Mouse (Mus musculus) embryonic facial prominence, embryonic 10.5 days (tissue): ENCODE data around the gene 4933417A18Rik. TPM values are rescaled to one million over a fixed set of nuclear protein-coding genes. Genes with fewer than 3 reads are reported as not detected.
"Not testable (repeated sequence)": the region's sequence is repeated elsewhere in the genome, so short reads cannot be mapped to it uniquely, and the experiment has no call there.

ENCODE experiments used
- DNase-seq: peaks from one replicate; pipeline ENCODE4 v3.0.0-alpha.2; 2017; ENCODE audit warnings: low spot score
- H3K27ac ChIP-seq: fragments of 300-500 bp; sonication (generic); replicated peaks from 2 replicates; pipeline ENCODE4 v1.5.1; 2016; ENCODE audit warnings: mild to moderate bottlenecking
- H3K27me3 ChIP-seq: fragments of 300-500 bp; sonication (generic); replicated peaks from 2 replicates; pipeline ENCODE4 v1.6.1; 2016; ENCODE audit warnings: low read depth, mild to moderate bottlenecking; ENCODE audit not compliant: poor library complexity, severe bottlenecking
- H3K36me3 ChIP-seq: fragments of 300-500 bp; sonication (generic); replicated peaks from 2 replicates; pipeline ENCODE4 v1.6.1; 2016; ENCODE audit warnings: mild to moderate bottlenecking, moderate library complexity
- H3K4me1 ChIP-seq: fragments of 300-500 bp; sonication (generic); 2 replicates; pipeline ENCODE4 v1.6.1; 2016
- H3K4me3 ChIP-seq: fragments of 300-500 bp; sonication (generic); 2 replicates; pipeline ENCODE4 v1.5.1; 2016; ENCODE audit warnings: mild to moderate bottlenecking, moderate library complexity
- H3K9me3 ChIP-seq: fragments of 300-500 bp; sonication (generic); 2 replicates; pipeline ENCODE4 v1.6.1; 2016; ENCODE audit warnings: mild to moderate bottlenecking
- WGBS: fragments of 180-500 bp; shearing (Covaris S2); methylation state at CpG from one replicate; pipeline ENCODE4 v1.1.7; 2016; 5-methylcytosine and 5-hydroxymethylcytosine counted together
- polyA plus RNA-seq: library from polyadenylated mRNA; unstranded; fragments of >200 nt; fragmentation: Nextera tagmentation; extraction: Ambion mirVana; gene quantifications from 2 replicates; pipeline ENCODE4 v1.2.1, GENCODE M21; 2016

Gene 4933417A18Rik
- polyA plus RNA-seq, 1 experiment from 2014 or later = not detected

GRCm38 (mm10) chr13:34958158-34958557 lies 33.9 kb downstream of the 4933417A18Rik start:
- not testable (repeated sequence) for DNase-seq, H3K4me3 ChIP-seq, H3K27ac ChIP-seq, H3K4me1 ChIP-seq, H3K27me3 ChIP-seq, H3K36me3 ChIP-seq, H3K9me3 ChIP-seq
- WGBS = 91% methylated on average over 3 of the region's 3 CpGs

DNA sequence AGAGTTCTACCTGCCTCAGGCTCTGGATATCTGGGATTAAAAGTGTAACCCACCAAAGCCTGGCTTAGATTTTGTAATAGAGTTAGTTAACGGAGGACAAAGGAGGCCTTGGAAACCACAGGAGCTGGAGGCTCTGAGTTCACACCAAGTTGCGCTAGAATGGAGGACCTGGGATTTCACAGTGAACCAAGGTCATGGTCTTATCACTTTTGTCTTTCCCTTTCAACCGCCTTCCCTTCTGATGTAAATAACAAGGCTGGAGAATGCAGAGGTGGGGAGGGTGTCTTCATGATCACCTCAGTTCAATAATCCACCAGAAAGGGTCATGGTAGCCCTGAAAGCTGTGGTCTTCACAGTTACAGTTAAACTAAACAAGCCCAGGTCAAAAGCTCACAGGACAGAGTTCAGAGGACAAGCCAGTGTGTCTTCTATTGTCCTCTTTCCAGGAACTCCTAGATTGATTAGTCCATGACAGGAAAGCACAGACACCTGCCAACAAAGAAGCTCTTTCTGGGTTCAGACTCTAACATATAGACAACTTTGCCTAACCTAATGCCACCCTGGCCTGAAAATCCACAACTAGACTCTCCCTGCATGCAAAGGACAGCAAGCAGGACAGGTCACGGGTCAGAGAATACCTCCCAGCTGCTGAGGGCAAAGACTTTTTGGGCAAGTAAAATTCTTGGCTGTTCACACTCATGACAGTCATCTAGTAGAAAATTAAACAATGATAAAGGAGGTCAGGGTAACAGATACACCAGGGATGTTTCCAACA lies 37.0 kb downstream of the 4933417A18Rik start:
- Histone ChIP-seq H3K27ac (no peak overlapping the region), H3K27me3 (peaks cover 39% of the 10 kb centered on the region), H3K9me3 (no peaks in the 10 kb centered on the region), H3K4me1 (peaks cover 15% of the 10 kb centered on the region), H3K4me3 (no peak overlapping the region), H3K36me3 (no peaks in the 10 kb centered on the region)
- DNase-seq = no peak
- 84% methylated on average over 4 of the region's 4 CpGs for whole genome bisulfite sequencing

GRCm38 (mm10) chr13:34963511-34964397 lies 39.5 kb downstream of the 4933417A18Rik start, which contains the start of gene Eci3:
Eci3 (minus strand) TSS chr13:34963810.
- 3% methylated on average over 32 of the region's 32 CpGs for WGBS
- Histone ChIP-seq H3K27me3 (peaks cover 42% of the 10 kb centered on the region), H3K9me3 (no peaks in the 10 kb centered on the region), H3K27ac (no peak within 1 kb of the TSS), H3K4me1 (peaks cover 15% of the 10 kb centered on the region), H3K36me3 (no peaks in the 10 kb centered on the region), H3K4me3 (peak within 1 kb of the TSS; percentile 65)
- peak; percentile 63 for DNase-seq

- Histone ChIP-seq H3K4me3 (peak overlapping the region; percentile 65), H3K4me1 (peaks cover 15% of the 10 kb centered on the region), H3K27ac (no peak overlapping the region), H3K9me3 (no peaks in the 10 kb centered on the region), H3K36me3 (no peaks in the 10 kb centered on the region), H3K27me3 (peaks cover 42% of the 10 kb centered on the region)
- peak; percentile 26 for DNase-seq
- 3% methylated on average over 14 of the region's 14 CpGs for WGBS
Observed at GRCm38 (mm10) chr13:34964419-34964818, 40.2 kb downstream of the 4933417A18Rik start.

GRCm38 (mm10) chr13:34964866-34965265 lies 40.7 kb downstream of the 4933417A18Rik start:
- H3K4me3 ChIP-seq = peak overlapping the region; percentile 65; the same call in 1 of the 2 replicates
- DNase-seq = no peak

GRCm38 (mm10) chr13:34965647-34966046 lies 41.4 kb downstream of the 4933417A18Rik start:
- H3K36me3 ChIP-seq, H3K9me3 ChIP-seq, DNase-seq, H3K4me3 ChIP-seq, H3K27ac ChIP-seq: not testable (repeated sequence)
- Histone ChIP-seq H3K27me3 (peaks cover 42% of the 10 kb centered on the region), H3K4me1 (peaks cover 15% of the 10 kb centered on the region)
- WGBS = 64% methylated on average over 9 of the region's 9 CpGs

More at GRCm38 (mm10) chr13:34964866-34965265, 40.7 kb downstream of the 4933417A18Rik start:
- WGBS = 3% methylated on average over 5 of the region's 5 CpGs
- Histone ChIP-seq H3K4me1 (peaks cover 15% of the 10 kb centered on the region), H3K36me3 (no peaks in the 10 kb centered on the region), H3K27me3 (peaks cover 42% of the 10 kb centered on the region), H3K27ac (no peak overlapping the region), H3K9me3 (no peaks in the 10 kb centered on the region)

DNA sequence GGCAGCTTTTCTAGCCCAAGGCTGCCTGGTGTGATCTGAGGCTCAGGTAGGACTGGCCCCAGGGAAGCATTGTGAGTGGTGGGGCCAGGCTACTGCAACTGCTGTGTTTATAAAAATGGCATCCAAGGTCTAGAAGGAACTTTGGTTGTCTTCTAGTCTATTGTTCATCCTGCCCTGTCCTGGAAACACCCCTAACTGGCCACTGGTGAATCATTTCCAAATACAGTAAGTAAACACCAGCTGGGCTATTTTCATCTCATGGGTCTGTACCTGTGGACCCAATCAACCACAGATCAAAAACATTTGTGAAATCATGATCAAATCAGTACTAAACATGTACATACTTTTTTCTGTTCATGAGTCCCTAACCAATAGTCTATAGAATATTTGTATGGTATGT lies 48.2 kb downstream of the 4933417A18Rik start:
- not testable (repeated sequence) for H3K27me3 ChIP-seq, DNase-seq, H3K4me3 ChIP-seq, H3K9me3 ChIP-seq, H3K27ac ChIP-seq, H3K4me1 ChIP-seq
- H3K36me3 ChIP-seq = peaks cover 14% of the 10 kb centered on the region

DNA sequence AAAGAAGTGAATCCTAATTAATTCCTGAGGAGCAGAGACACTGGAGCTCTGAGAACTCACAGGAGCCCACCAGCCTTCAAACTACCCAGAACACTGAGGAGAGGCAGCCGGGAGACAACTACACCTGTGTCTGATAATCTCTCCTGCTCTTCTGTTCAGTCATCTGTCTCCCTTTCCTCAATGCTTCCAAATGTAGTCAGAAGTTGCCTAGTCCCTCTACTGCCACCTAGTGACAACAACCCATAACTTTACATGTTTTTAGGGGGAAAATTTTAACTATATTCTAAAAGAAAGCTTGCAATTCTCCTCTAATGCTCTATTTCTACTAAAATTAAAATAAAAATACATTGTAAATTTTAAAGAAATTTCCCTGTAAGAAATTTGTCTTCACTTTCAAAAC lies 48.9 kb downstream of the 4933417A18Rik start:
- 23% methylated on average over 1 of the region's 1 CpGs for WGBS
- Histone ChIP-seq H3K4me1 (no peaks in the 10 kb centered on the region), H3K27ac (no peak overlapping the region), H3K27me3 (no peaks in the 10 kb centered on the region), H3K4me3 (no peak overlapping the region), H3K9me3 (no peaks in the 10 kb centered on the region), H3K36me3 (peaks cover 21% of the 10 kb centered on the region)
- no peak for DNase-seq

DNA sequence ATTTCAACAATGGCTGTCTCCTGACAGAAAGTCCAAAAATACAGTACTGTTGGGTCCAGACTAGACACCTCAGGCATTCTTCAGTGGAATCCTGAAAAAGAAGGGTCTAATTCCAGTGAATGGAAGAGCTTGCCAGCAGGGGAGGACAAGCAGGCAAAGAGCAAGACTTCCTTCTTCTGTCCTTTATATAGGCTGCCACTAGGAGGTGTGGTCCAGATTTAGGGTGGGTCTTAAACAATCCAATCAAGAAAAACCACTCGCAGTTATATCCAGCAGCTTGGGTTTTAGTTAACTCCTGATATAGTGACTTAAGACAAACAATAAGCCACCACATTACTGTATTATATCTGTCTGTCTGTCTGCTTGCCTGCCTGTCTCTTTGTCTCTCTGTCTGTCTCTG lies 49.6 kb downstream of the 4933417A18Rik start:
- Histone ChIP-seq H3K4me3 (no peak overlapping the region), H3K4me1 (no peaks in the 10 kb centered on the region), H3K27me3 (no peaks in the 10 kb centered on the region), H3K27ac (no peak overlapping the region), H3K36me3 (peaks cover 27% of the 10 kb centered on the region), H3K9me3 (no peaks in the 10 kb centered on the region)
- no peak for DNase-seq
- 60% methylated on average over 1 of the region's 1 CpGs for WGBS

DNA sequence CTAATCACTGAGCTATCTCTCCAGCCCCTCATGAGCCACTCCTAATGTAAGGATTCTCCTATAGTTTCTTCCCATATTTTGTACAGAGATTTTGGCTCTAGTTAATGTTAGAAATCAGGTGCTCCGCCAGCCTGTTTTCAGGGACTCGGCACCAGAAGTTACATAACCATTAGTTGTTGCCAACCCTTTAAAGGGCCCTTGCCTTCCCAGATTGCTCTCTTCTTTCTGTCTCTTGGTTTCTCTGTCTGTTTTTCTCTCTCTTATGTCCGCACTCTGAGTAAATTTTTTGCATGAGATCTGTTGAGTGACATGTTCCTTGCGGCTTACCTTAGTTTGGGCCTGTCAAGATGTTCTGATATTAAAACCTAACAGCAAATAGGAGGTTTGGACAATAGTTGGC lies 51.9 kb downstream of the 4933417A18Rik start:
- no peaks in the 10 kb centered on the region for H3K9me3 ChIP-seq
- no peak overlapping the region for H3K4me3 ChIP-seq
- 93% methylated on average over 4 of the region's 4 CpGs for WGBS
- no peak for DNase-seq
- no peaks in the 10 kb centered on the region for H3K27me3 ChIP-seq
- no peaks in the 10 kb centered on the region for H3K4me1 ChIP-seq
- H3K27ac ChIP-seq = no peak overlapping the region
- peaks cover 50% of the 10 kb centered on the region for H3K36me3 ChIP-seq

DNA sequence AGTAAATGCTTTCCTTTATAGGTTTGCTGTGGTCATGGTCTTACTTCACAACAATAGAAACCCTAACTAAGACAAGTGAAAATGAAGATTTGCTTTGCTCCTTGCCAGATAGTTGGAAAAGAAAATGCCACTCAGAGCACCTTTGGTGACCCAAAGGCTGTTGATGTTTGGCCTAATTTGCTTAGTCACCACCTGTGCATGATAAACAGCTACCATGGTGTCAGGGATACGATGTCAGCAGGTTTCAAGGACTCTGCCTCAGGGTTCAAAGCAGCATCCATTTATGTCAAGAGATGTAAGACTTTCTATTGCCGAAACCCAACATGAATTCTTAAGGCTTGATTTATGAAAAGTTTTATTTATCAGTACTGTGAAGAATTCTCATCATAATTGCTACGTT lies 53.2 kb downstream of the 4933417A18Rik start:
- Histone ChIP-seq H3K4me3 (no peak overlapping the region), H3K36me3 (peaks cover 62% of the 10 kb centered on the region), H3K27ac (no peak overlapping the region), H3K27me3 (no peaks in the 10 kb centered on the region), H3K4me1 (no peaks in the 10 kb centered on the region), H3K9me3 (no peaks in the 10 kb centered on the region)
- DNase-seq = no peak
- WGBS = 93% methylated on average over 3 of the region's 3 CpGs

- H3K27ac ChIP-seq, H3K9me3 ChIP-seq, H3K4me3 ChIP-seq, DNase-seq, H3K4me1 ChIP-seq, H3K27me3 ChIP-seq: not testable (repeated sequence)
- peaks cover 72% of the 10 kb centered on the region for H3K36me3 ChIP-seq
- 73% methylated on average over 5 of the region's 5 CpGs for WGBS
Observed at GRCm38 (mm10) chr13:34978635-34979034, 54.4 kb downstream of the 4933417A18Rik start.
